Mouse (Mus musculus): ENCODE data around the gene Lpcat1. TPM values are rescaled to one million over a fixed set of nuclear protein-coding genes. Genes with fewer than 3 reads are reported as not detected.

Lpcat1 gene
- 11.1 and 11.5 TPM in 2 replicates for polyA plus RNA-seq (2012)

GRCm38 (mm10) chr13:73467034-73467420, at the start of gene Lpcat1:
Gene Lpcat1 (plus strand): TSS chr13:73467197.

GRCm38 (mm10) chr13:73536403-73536821, 69.4 kb downstream of the Lpcat1 start, which contains the start of gene Slc6a3:
Gene Slc6a3 (plus strand): TSS chr13:73536747.

Other genes starting within 250 kb of the Lpcat1 start
- not detected in 2 replicates for gene Irx4, start 206.7 kb upstream of the Lpcat1 start, polyA plus RNA-seq (2012)
- 58.6 and 65.8 TPM in 2 replicates for gene Mrpl36, start 138.7 kb upstream of the Lpcat1 start, polyA plus RNA-seq (2012)
- gene Ndufs6, start 138.7 kb upstream of the Lpcat1 start, polyA plus RNA-seq (2012), result 299 and 300 TPM in 2 replicates
- not detected in 2 replicates for gene Slc6a3, start 69.5 kb downstream of the Lpcat1 start, polyA plus RNA-seq (2012)
- gene Clptm1l, start 136.8 kb downstream of the Lpcat1 start, polyA plus RNA-seq (2012), result 34.4 TPM in 2 replicates
- gene Tert, start 159.7 kb downstream of the Lpcat1 start, polyA plus RNA-seq (2012), result 0.16 and 0.60 TPM in 2 replicates
- not detected in 2 replicates for gene Slc6a18, start 210.8 kb downstream of the Lpcat1 start, polyA plus RNA-seq (2012)
- gene Slc6a19, start 237.7 kb downstream of the Lpcat1 start, polyA plus RNA-seq (2012), result not detected in 2 replicates

Measured in megakaryocyte-erythroid progenitor cell, adult 5 weeks (primary cell).